Mouse (Mus musculus): ENCODE data around the gene Mrpl36. TPM values are rescaled to one million over a fixed set of nuclear protein-coding genes. Genes with fewer than 3 reads are reported as not detected.

Mrpl36 gene
- total RNA-seq, 2 experiments from 2014 or later = 44.8 to 46.9 TPM

DNA sequence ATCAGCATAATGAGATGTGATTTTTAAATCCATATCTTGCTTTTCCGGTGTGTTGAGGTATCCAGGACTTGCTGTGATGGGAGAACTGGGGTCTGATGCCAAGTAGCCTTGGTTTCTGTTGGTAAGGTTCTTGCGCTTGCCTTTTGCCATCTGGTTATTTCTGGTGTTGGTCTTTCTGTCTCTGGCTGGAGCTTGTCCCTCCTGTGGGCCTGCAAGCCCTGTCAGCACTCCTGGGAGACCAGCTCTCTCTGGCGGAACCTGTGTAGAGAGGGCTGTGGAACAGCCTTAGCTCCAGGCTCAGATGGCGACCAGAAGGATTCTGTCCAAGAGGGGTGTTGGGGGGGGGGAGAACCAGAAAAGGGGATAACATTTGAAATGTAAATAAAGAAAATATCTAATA, 18.4 kb downstream of the Mrpl36 start:
- no peak for DNase-seq

GRCm38 (mm10) chr13:73347171-73347570, 18.9 kb downstream of the Mrpl36 start:
- no peak for DNase-seq

DNA sequence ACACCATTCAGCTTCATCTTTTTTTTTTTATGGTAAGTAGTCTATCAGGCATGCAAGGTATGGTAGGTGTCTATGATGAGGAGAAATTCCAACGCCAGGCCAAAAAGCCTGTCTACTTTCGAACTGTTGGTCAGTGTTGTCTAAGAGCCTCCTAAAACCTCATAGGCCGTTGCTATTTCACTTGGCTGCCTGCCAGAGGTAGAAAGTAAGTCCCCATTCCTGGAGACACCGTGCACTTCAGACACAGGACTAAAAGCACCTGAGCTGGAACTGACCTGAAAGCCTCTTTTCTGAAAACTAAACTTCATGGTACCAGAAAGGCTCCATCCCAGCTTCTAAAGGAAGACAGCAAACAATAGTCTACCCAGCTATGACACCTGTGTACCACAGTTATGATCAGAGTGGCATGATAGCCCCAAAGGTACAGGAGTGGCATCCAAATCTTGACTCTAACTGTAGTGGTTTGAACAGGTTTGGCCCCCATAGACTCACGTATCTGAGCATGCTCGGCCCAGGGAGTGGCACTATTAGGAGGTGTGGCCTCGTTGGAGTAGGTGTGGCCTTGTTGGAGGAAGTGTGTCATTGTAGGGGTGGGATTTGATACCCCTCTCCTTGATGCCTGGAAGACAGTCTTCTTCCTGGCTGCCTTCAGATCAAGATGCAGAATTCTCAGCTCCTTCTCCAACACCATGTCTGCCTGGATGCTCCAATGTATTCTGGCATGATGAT, 19.8 kb downstream of the Mrpl36 start:
- DNase-seq = no peak

- no peak for DNase-seq
Observed at GRCm38 (mm10) chr13:73350741-73351140, 22.4 kb downstream of the Mrpl36 start.

- DNase-seq = no peak
Observed at GRCm38 (mm10) chr13:73351910-73352309, 23.6 kb downstream of the Mrpl36 start.

DNA sequence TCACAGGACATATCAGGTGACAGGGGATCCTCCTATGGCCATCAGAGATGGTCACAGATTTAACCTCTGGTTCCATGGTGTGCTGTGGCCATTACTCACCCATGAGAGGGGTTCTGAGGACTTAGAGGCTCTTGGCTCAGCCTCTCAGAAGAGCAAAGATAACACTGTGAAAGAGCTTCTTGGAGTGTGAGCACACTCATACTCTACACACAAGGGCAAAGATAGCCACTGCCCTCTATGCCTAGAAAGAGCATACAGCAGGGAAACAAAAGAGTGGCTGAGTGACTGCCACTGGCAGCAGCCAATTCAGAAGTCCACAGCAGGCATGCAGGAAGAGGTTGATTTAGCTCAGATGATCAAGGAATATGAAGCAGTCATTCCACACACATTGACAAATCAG, 24.2 kb downstream of the Mrpl36 start:
- no peak for DNase-seq

GRCm38 (mm10) chr13:73357106-73357505, 28.8 kb downstream of the Mrpl36 start:
- DNase-seq = no peak

GRCm38 (mm10) chr13:73373367-73373766, 45.1 kb downstream of the Mrpl36 start:
- DNase-seq = no peak

DNA sequence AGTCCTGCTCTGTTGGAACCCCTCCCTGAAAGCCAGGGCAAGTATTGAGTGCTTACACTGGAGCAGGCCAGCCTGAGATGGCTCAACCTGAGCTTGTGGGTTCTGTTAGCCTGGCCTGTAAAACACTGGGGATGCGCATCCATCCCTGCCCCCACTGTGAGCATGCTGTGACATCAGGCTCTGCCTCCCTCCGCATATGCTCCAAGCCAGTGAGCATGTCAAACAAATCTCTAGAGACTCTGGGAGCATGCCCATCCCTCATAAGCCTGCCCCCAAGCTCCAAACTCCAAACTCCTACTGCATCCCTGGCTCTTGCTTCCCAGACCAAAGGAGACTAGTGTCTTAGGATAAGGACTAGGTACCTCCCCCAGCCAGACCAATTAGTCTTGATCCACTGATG, 46.3 kb downstream of the Mrpl36 start:
- no peak for DNase-seq

DNA sequence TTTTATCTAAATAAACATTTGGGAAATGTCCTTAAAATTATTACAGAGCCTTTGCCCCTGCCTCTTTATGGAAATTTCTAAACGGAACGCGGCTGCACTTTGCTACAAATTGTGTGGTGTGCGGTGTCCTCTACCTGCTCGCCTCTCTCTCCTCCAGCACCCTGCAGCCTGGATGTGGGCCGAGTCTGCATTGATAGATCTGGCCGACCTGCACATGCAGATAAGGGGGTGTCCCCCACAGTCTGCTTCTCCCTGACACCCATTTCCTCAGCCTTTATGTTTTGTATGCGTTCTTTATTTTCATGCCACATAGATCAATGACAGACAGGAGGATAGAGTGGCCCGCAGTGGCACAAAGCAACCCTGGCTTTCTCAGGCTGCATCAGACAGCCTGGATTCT, 49.3 kb downstream of the Mrpl36 start:
- no peak for DNase-seq

Other genes starting within 250 kb of the Mrpl36 start
- gene Irx4, start 68.0 kb upstream of the Mrpl36 start, total RNA-seq (2021) = not detected
- 100 to 1,000 TPM; 429 to 436 TPM for gene Ndufs6, start within 50 bp of the Mrpl36 start, total RNA-seq (2021)
- gene Lpcat1, start 138.7 kb downstream of the Mrpl36 start, total RNA-seq (2021) = 1 to 10 TPM; 2.8 to 3.5 TPM
- not detected for gene Slc6a3, start 208.2 kb downstream of the Mrpl36 start, total RNA-seq (2021)

All from gastrocnemius, postnatal 25 days (tissue).